Mouse (Mus musculus) heart, adult 2 months (tissue): ENCODE measurements at regions not wholly inside any gene's neighbourhood (a gene's known extent, or its start where the extent isn't known, plus 50 kb on each side); places are given as distances from the start of the nearest gene placed in this dataset.
"Not testable (repeated sequence)": the region's sequence is repeated elsewhere in the genome, so short reads cannot be mapped to it uniquely, and the experiment has no call there.

Experiments
- DNase-seq, 2 experiments: peaks; one replicate each; pipeline ENCODE4 v3.0.0; 2021
- H3K27ac ChIP-seq: fragments of 200-600 bp; 2 replicates; pipeline ENCODE4 v1.8.1; 2022
- H3K27me3 ChIP-seq: fragments of 200-500 bp; 2 replicates; pipeline ENCODE4 v1.6.1; 2012; ENCODE audit warnings: mild to moderate bottlenecking, low read length, inconsistent platforms, mixed read lengths; ENCODE audit not compliant: control insufficient read depth, insufficient read depth
- H3K36me3 ChIP-seq: fragments of 200-500 bp; 2 replicates; pipeline ENCODE4 v1.6.1; 2012; ENCODE audit warnings: low read length, inconsistent platforms; ENCODE audit not compliant: control insufficient read depth, insufficient read depth
- H3K4me1 ChIP-seq: fragments of 200-500 bp; 2 replicates; pipeline ENCODE4 v1.6.1; 2011; ENCODE audit warnings: low read length; ENCODE audit not compliant: control insufficient read depth, insufficient read depth
- H3K4me3 ChIP-seq: fragments of 200-600 bp; 2 replicates; pipeline ENCODE4 v1.8.1; 2022
- H3K79me2 ChIP-seq: fragments of 200-500 bp; replicated peaks from 2 replicates; pipeline ENCODE4 v1.6.1; 2012; ENCODE audit warnings: mild to moderate bottlenecking, inconsistent platforms, low read length, moderate library complexity, mixed read lengths; ENCODE audit not compliant: control insufficient read depth, insufficient read depth
- H3K9ac ChIP-seq: fragments of 200-500 bp; 2 replicates; pipeline ENCODE4 v1.6.1; 2012; ENCODE audit warnings: low read depth, mild to moderate bottlenecking, control low read depth, inconsistent platforms, low read length, mixed read lengths
- CTCF ChIP-seq: fragments of 200-600 bp; IDR thresholded peaks from 2 replicates; pipeline ENCODE4 v1.8.1; 2022; ENCODE audit warnings: antibody characterized with exemption, mild to moderate bottlenecking, moderate library complexity
- EP300 ChIP-seq: fragments of 200-500 bp; IDR thresholded peaks from 2 replicates; pipeline ENCODE4 v1.6.1; 2011; ENCODE audit warnings: low read depth, low read length, control low read depth; ENCODE audit not compliant: insufficient read depth
- POLR2A ChIP-seq: fragments of 200-500 bp; IDR thresholded peaks from 2 replicates; pipeline ENCODE4 v1.6.1; 2011; ENCODE audit warnings: mild to moderate bottlenecking, low read depth, low read length, control low read depth; ENCODE audit not compliant: insufficient read depth
- WGBS: fragments of 180-500 bp; shearing (Covaris S2); methylation state at CpG from one replicate; pipeline ENCODE4 v1.1.7; 2018; 5-methylcytosine and 5-hydroxymethylcytosine counted together
- intact Hi-C: fragments of 180-260 bp; cut with DNase I; formaldehyde crosslinking; loops from one replicate; pipeline ENCODE4 v1.15.1; 2025

- H3K36me3 ChIP-seq, DNase-seq, intact Hi-C loops, H3K79me2 ChIP-seq, H3K4me3 ChIP-seq, H3K9ac ChIP-seq, H3K27me3 ChIP-seq, H3K4me1 ChIP-seq, H3K27ac ChIP-seq: not testable (repeated sequence)
- WGBS, result 83% methylated on average over 1 of the region's 1 CpGs
Observed at GRCm38 (mm10) chr14:53576927-53577326, 677.0 kb downstream of the Dad1 start.

- 69% methylated on average over 1 of the region's 1 CpGs for WGBS
- H3K36me3 ChIP-seq, H3K4me3 ChIP-seq, H3K27ac ChIP-seq, H3K4me1 ChIP-seq, H3K79me2 ChIP-seq, DNase-seq, intact Hi-C loops, H3K9ac ChIP-seq, H3K27me3 ChIP-seq: not testable (repeated sequence)
Observed at GRCm38 (mm10) chr14:53572701-53573100, 681.2 kb downstream of the Dad1 start.

- intact Hi-C loops, result no loop called here
- H3K4me1 ChIP-seq, result no peaks in the 10 kb centered on the region
- TF ChIP-seq CTCF (no peak), POLR2A (no peak), EP300 (no peak)
- H3K27me3 ChIP-seq, result no peaks in the 10 kb centered on the region
- H3K27ac ChIP-seq, result no peak overlapping the region
- WGBS, result 47% methylated on average over 2 of the region's 2 CpGs
- no peak for DNase-seq
- no peaks in the 10 kb centered on the region for H3K79me2 ChIP-seq
- H3K36me3 ChIP-seq, result no peaks in the 10 kb centered on the region
- no peak overlapping the region for H3K9ac ChIP-seq
- no peak overlapping the region for H3K4me3 ChIP-seq
Observed at GRCm38 (mm10) chr14:53562606-53563005, 691.3 kb downstream of the Dad1 start.

- H3K36me3 ChIP-seq, H3K27ac ChIP-seq, DNase-seq, H3K79me2 ChIP-seq, intact Hi-C loops, H3K27me3 ChIP-seq, H3K4me3 ChIP-seq, H3K4me1 ChIP-seq, H3K9ac ChIP-seq: not testable (repeated sequence)
- 72% methylated on average over 5 of the region's 5 CpGs for WGBS
Observed at GRCm38 (mm10) chr14:53560146-53560545, 693.8 kb downstream of the Dad1 start.

GRCm38 (mm10) chr14:53559386-53559920 lies 694.5 kb downstream of the Dad1 start:
- H3K4me3 ChIP-seq, H3K27ac ChIP-seq, DNase-seq, intact Hi-C loops, H3K36me3 ChIP-seq, H3K27me3 ChIP-seq, H3K4me1 ChIP-seq, H3K79me2 ChIP-seq, H3K9ac ChIP-seq: not testable (repeated sequence)

GRCm38 (mm10) chr14:53553771-53554170 lies 700.1 kb downstream of the Dad1 start:
- DNase-seq, result no peak
- intact Hi-C loops, result no loop called here
- Histone ChIP-seq H3K27ac (no peak overlapping the region), H3K27me3 (no peaks in the 10 kb centered on the region), H3K9ac (no peak overlapping the region), H3K4me3 (no peak overlapping the region), H3K36me3 (no peaks in the 10 kb centered on the region), H3K4me1 (no peaks in the 10 kb centered on the region), H3K79me2 (no peaks in the 10 kb centered on the region)
- TF ChIP-seq POLR2A (no peak), EP300 (no peak), CTCF (no peak)

- H3K4me1 ChIP-seq, H3K36me3 ChIP-seq, H3K4me3 ChIP-seq, H3K9ac ChIP-seq, H3K79me2 ChIP-seq, intact Hi-C loops, DNase-seq, H3K27me3 ChIP-seq, H3K27ac ChIP-seq: not testable (repeated sequence)
Observed at GRCm38 (mm10) chr14:53547365-53547764, 706.5 kb downstream of the Dad1 start.
